ENCODE assay signal across 8 mouse cellular contexts in genomic region chr6:50566997-50567255, GRCm38 (mm10). TPM values are rescaled to one million over a fixed set of nuclear protein-coding genes. Genes with fewer than 3 reads are reported as not detected.
A peak's percentile ranks its signal among the peaks of the same experiment; 100 is the strongest.
DNase-seq lines count a peak whose midpoint lies in the region; ATAC-seq and TF ChIP-seq lines count a peak whose summit lies in the region.

No protein-coding gene starts in this region.

- no peaks in the 10 kb centered on the region for H3K9me3 ChIP-seq in liver, embryonic 12.5 days (replicated peaks)

- ATAC-seq in liver, embryonic 12.5 days = no peak
- ATAC-seq in erythroid progenitor cell, adult 5-6 weeks (replicated peaks; ENCODE audit: low FRiP score, poor library complexity, severe bottlenecking) = no peak

- intact Hi-C loops in gastrocnemius, adult 2 months (cut with DNase I) = no loop called here

- no peaks in the 10 kb centered on the region for H3K27me3 ChIP-seq in thymus, adult 2 months (ENCODE audit: control insufficient read depth, insufficient read depth, low read length)
- H3K27me3 ChIP-seq in liver, embryonic 12.5 days (replicated peaks) = no peaks in the 10 kb centered on the region

- WGBS in thymus, adult 2 months = 12% methylated on average over 6 of the region's 6 CpGs
- 15% methylated on average over 6 of the region's 6 CpGs for WGBS in liver, embryonic 12.5 days (ENCODE audit: insufficient replicate concordance)

- peak overlapping the region; percentile 83 for H3K9ac ChIP-seq in liver, embryonic 12.5 days

- peaks cover 6% of the 10 kb centered on the region; the same call in 1 of the 2 replicates for H3K4me1 ChIP-seq in thymus, adult 2 months (replicated peaks; ENCODE audit: control insufficient read depth, insufficient read depth, low read length)
- peaks cover 17% of the 10 kb centered on the region for H3K4me1 ChIP-seq in liver, embryonic 12.5 days

- peak overlapping the region; percentile 99 for H3K27ac ChIP-seq in gastrocnemius, adult 2 months
- H3K27ac ChIP-seq in thymus, adult 2 months (ENCODE audit: control insufficient read depth, insufficient read depth, low read length) = no peak overlapping the region
- H3K27ac ChIP-seq in liver, embryonic 12.5 days = peak overlapping the region; percentile 76

- H3K4me3 ChIP-seq in gastrocnemius, adult 2 months = peak overlapping the region; percentile 76
- peak overlapping the region; percentile 67 for H3K4me3 ChIP-seq in thymus, adult 2 months (ENCODE audit: control insufficient read depth, insufficient read depth, low read length)
- H3K4me3 ChIP-seq in liver, embryonic 12.5 days = peak overlapping the region; percentile 87

- peak overlapping the region; percentile 85 for H3K4me2 ChIP-seq in liver, embryonic 12.5 days

- no peak for TF ChIP-seq POLR2A in thymus, adult 2 months (IDR thresholded peaks at IDR 0.05; ENCODE audit: control insufficient read depth, extremely low read depth, insufficient read depth, low read length, poor library complexity)

- DNase-seq in gastrocnemius, adult 2 months = no peak
- DNase-seq in gastrocnemius, postnatal 25 days = no peak
- no peak for DNase-seq in thymus, adult 2 months
- no peak for DNase-seq in thymus, postnatal 4 days
- DNase-seq in Muller cell, postnatal 12 days (ENCODE audit: inconsistent ontology term) = no peak
- no peak for DNase-seq in layer of hippocampus, adult 11-12 months (ENCODE audit: low spot score)

- H3K36me3 ChIP-seq in thymus, adult 2 months (ENCODE audit: control insufficient read depth, insufficient read depth, low read length) = no peaks in the 10 kb centered on the region
- H3K36me3 ChIP-seq in liver, embryonic 12.5 days = peaks cover 21% of the 10 kb centered on the region

- TF ChIP-seq CTCF in gastrocnemius, adult 2 months (IDR thresholded peaks at IDR 0.05) = no peak
- no peak for TF ChIP-seq CTCF in thymus, adult 2 months (IDR thresholded peaks at IDR 0.05; ENCODE audit: borderline replicate concordance, control insufficient read depth, extremely low read depth, insufficient read depth, low read length, poor library complexity)

RNA-seq across cellular contexts. Expression of gene Cycs, which starts 0.6 kb away (rescaled TPM):
- 100 to 1,000 TPM in 1 of 2 experiments, 10 to 100 TPM in 1; 86.8 to 134 TPM for total RNA-seq in gastrocnemius, adult 2 months (2021)
- total RNA-seq in gastrocnemius, postnatal 25 days (2021) = 100 to 1,000 TPM; 110 TPM
- 4.6 and 5.2 TPM in 2 replicates for polyA plus RNA-seq in thymus, adult 2 months (2012; rRNA removed)
- 63.0 and 63.2 TPM in 2 replicates for polyA plus RNA-seq in liver, embryonic 12.5 days (2016; fragmentation: Nextera tagmentation; extraction: Ambion mirVana)
- total RNA-seq in erythroid progenitor cell, adult 5-6 weeks (2015; ENCODE audit: low replicate concordance) = 23.1 and 31.4 TPM in 2 replicates
- 21.3 and 28.6 TPM in 2 replicates for total RNA-seq in erythroid progenitor cell, adult 5-6 weeks (2017; ENCODE audit: low replicate concordance)

RNA-seq across cellular contexts. Expression of gene 4921507P07Rik, which starts 29.5 kb away (rescaled TPM):
- total RNA-seq in gastrocnemius, adult 2 months (2021) = under 1 TPM; 0.31 to 0.69 TPM
- total RNA-seq in gastrocnemius, postnatal 25 days (2021) = under 1 TPM; 0.24 to 0.28 TPM
- polyA plus RNA-seq in thymus, adult 2 months (2012; rRNA removed) = 0.20 and 0.22 TPM in 2 replicates
- polyA plus RNA-seq in liver, embryonic 12.5 days (2016; fragmentation: Nextera tagmentation; extraction: Ambion mirVana) = 0.13 and 0.19 TPM in 2 replicates
- total RNA-seq in erythroid progenitor cell, adult 5-6 weeks (2015; ENCODE audit: low replicate concordance) = 2.1 TPM in 1 of 2 replicates, not detected in the other
- not detected in 2 replicates for total RNA-seq in erythroid progenitor cell, adult 5-6 weeks (2017; ENCODE audit: low replicate concordance)
